ENCODE assay signal across 1 mouse cellular context in the genomic region with DNA sequence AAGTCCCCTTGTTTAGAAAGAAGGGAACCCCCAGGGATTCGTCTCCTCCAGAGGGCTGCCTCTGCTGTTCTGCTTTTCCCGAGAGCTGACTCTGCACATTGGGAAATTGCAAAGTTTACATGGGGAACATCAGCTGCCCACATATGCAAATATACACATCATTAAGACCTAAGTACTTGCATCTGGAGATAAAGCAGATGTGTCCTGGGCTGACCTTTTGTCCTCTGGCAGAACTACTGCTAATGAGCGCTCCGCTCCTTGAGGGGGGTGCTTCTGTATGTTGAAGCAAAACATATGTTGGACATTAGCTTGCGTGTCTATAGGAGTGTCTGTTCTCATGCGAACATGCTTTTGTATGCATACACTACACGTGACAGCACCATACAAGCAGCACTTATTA.
A peak's percentile ranks its signal among the peaks of the same experiment; 100 is the strongest.
TF ChIP-seq lines count a peak whose summit lies in the region.

No protein-coding gene starts in this region.

TF ChIP-seq in ES-E14, 5 proteins besides CTCF, POLR2A, EP300 and RAD21:
- TF ChIP-seq CHD2 (IDR thresholded peaks at IDR 0.05; ENCODE audit: low read depth, low read length) (no peak), ZNF384 (IDR thresholded peaks at IDR 0.05; ENCODE audit: low read depth, low read length) (no peak), MAFK (IDR thresholded peaks at IDR 0.05; ENCODE audit: insufficient read depth, low read depth, low read length) (peak; percentile 43; the same call in 1 of the 2 replicates), HCFC1 (IDR thresholded peaks at IDR 0.05; ENCODE audit: borderline replicate concordance, insufficient read depth, low read length) (no peak), ZC3H11A (IDR thresholded peaks at IDR 0.05; ENCODE audit: borderline replicate concordance, low read depth, low read length) (no peak)
